In genomic region chr4:131907912-131908311, GRCm38 (mm10) we compare ENCODE assay signal across 19 mouse cellular contexts. TPM values are rescaled to one million over a fixed set of nuclear protein-coding genes. Genes with fewer than 3 reads are reported as not detected.
DNase-seq lines count a peak whose midpoint lies in the region; ATAC-seq and TF ChIP-seq lines count a peak whose summit lies in the region.
"Had no signal": no experiment of that assay in that cellular context is flagged by ENCODE, and none has a peak within 500 bp of the region (broad histone marks: within the 10 kb centered on the region; RNA-seq: fewer than 3 reads in every experiment).

No protein-coding gene starts in this region.

- no peak overlapping the region for H3K9ac ChIP-seq in forebrain, postnatal 0 days
- H3K9ac ChIP-seq in liver, embryonic 12.5 days: no peak overlapping the region
- H3K9ac ChIP-seq: embryonic facial prominence, embryonic 15.5 days; heart, embryonic 15.5 days; hindbrain, embryonic 14.5 days; limb, embryonic 15.5 days had no signal

- WGBS in forebrain, postnatal 0 days: 91% methylated on average over 3 of the region's 3 CpGs
- WGBS in forebrain, embryonic 10.5 days: 91% methylated on average over 3 of the region's 3 CpGs
- WGBS in liver, embryonic 12.5 days (ENCODE audit: insufficient replicate concordance): 82% methylated on average over 3 of the region's 3 CpGs

- ATAC-seq in forebrain, postnatal 0 days: no peak
- ATAC-seq in liver, embryonic 12.5 days: no peak
- ATAC-seq: forebrain, embryonic 14.5 days had no signal

- no peak overlapping the region for H3K27ac ChIP-seq in forebrain, postnatal 0 days (ENCODE audit: low read depth, low read length)
- H3K27ac ChIP-seq in forebrain, embryonic 10.5 days: no peak overlapping the region
- no peak overlapping the region for H3K27ac ChIP-seq in liver, embryonic 12.5 days
- H3K27ac ChIP-seq: embryonic facial prominence, embryonic 15.5 days; heart, embryonic 15.5 days; hindbrain, embryonic 14.5 days; limb, embryonic 15.5 days had no signal

- H3K4me2 ChIP-seq in forebrain, postnatal 0 days (ENCODE audit: low read depth): no peak overlapping the region
- H3K4me2 ChIP-seq in liver, embryonic 12.5 days: no peak overlapping the region
- H3K4me2 ChIP-seq: embryonic facial prominence, embryonic 15.5 days; heart, embryonic 15.5 days; hindbrain, embryonic 14.5 days; limb, embryonic 15.5 days had no signal

- H3K36me3 ChIP-seq in forebrain, postnatal 0 days (ENCODE audit: insufficient read depth): peaks cover 5% of the 10 kb centered on the region; the same call in 1 of the 2 replicates
- peaks cover 36% of the 10 kb centered on the region for H3K36me3 ChIP-seq in forebrain, embryonic 10.5 days (replicated peaks)
- H3K36me3 ChIP-seq in liver, embryonic 12.5 days: peaks cover 30% of the 10 kb centered on the region

- H3K27me3 ChIP-seq in forebrain, postnatal 0 days (ENCODE audit: insufficient read depth, low read length): peaks cover 7% of the 10 kb centered on the region
- H3K27me3 ChIP-seq in forebrain, embryonic 10.5 days (ENCODE audit: poor library complexity, severe bottlenecking): peaks cover 25% of the 10 kb centered on the region
- peaks cover 29% of the 10 kb centered on the region for H3K27me3 ChIP-seq in liver, embryonic 12.5 days (replicated peaks)
- H3K27me3 ChIP-seq: limb, embryonic 15.5 days had no signal

- no peak overlapping the region for H3K4me3 ChIP-seq in forebrain, postnatal 0 days (ENCODE audit: low read depth, low read length)
- H3K4me3 ChIP-seq in forebrain, embryonic 10.5 days: no peak overlapping the region
- H3K4me3 ChIP-seq in liver, embryonic 12.5 days: no peak overlapping the region
- H3K4me3 ChIP-seq: embryonic facial prominence, embryonic 15.5 days; heart, embryonic 15.5 days; limb, embryonic 15.5 days; myocyte had no signal

- peak; percentile 41 for TF ChIP-seq CTCF in forebrain, postnatal 0 days (IDR thresholded peaks at IDR 0.05; ENCODE audit: low read depth)

- no peaks in the 10 kb centered on the region for H3K9me3 ChIP-seq in forebrain, postnatal 0 days (ENCODE audit: low read length)
- no peaks in the 10 kb centered on the region; the same call in 1 of the 2 replicates for H3K9me3 ChIP-seq in forebrain, embryonic 10.5 days
- H3K9me3 ChIP-seq in liver, embryonic 12.5 days (replicated peaks): peaks cover 4% of the 10 kb centered on the region; the same call in 1 of the 2 replicates
- H3K9me3 ChIP-seq: embryonic facial prominence, embryonic 15.5 days; heart, embryonic 15.5 days; limb, embryonic 15.5 days had no signal

- no peaks in the 10 kb centered on the region for H3K4me1 ChIP-seq in forebrain, postnatal 0 days (ENCODE audit: insufficient read depth)
- H3K4me1 ChIP-seq in forebrain, embryonic 10.5 days: peaks cover 25% of the 10 kb centered on the region
- H3K4me1 ChIP-seq in liver, embryonic 12.5 days: peaks cover 16% of the 10 kb centered on the region; the same call in 1 of the 2 replicates

- DNase-seq in forebrain, postnatal 0 days: no peak
- no peak for DNase-seq in forebrain, embryonic 10.5 days (ENCODE audit: extremely low spot score, low spot score)
- DNase-seq in liver (peak; percentile 40), 416B (ENCODE audit: low read depth) (peak; percentile 34), ZHBTc4 (ENCODE audit: low read depth, low spot score) (peak; percentile 65)
- no peak for DNase-seq in Muller cell, postnatal 12 days (ENCODE audit: inconsistent ontology term)
- no peak for DNase-seq in cerebellum, adult 18-20 months
- DNase-seq: cerebellum, adult 11-12 months; kidney, postnatal 14 days; layer of hippocampus, postnatal 36 days; right cerebral cortex, postnatal 4 days had no signal

RNA-seq across cellular contexts. Expression of gene Tmem200b, which starts 13.7 kb away (rescaled TPM):
- 2.5 and 2.7 TPM in 2 replicates for total RNA-seq in forebrain, postnatal 0 days (2014; rRNA removed)
- polyA plus RNA-seq in forebrain, postnatal 0 days (2015; fragmentation: Nextera tagmentation; extraction: Ambion mirVana): 0.26 and 0.33 TPM in 2 replicates
- polyA plus RNA-seq in forebrain, embryonic 10.5 days (2016; fragmentation: Nextera tagmentation; extraction: Ambion mirVana): 0.84 and 1.7 TPM in 2 replicates
- 0.81 and 1.3 TPM in 2 replicates for polyA plus RNA-seq in liver, embryonic 12.5 days (2016; fragmentation: Nextera tagmentation; extraction: Ambion mirVana)
- total RNA-seq: megakaryocyte progenitor cell, adult 5-6 weeks had no signal
- polyA plus RNA-seq: forebrain, embryonic 14.5 days had no signal

RNA-seq across cellular contexts. Expression of gene Srsf4, which starts 34.5 kb away (rescaled TPM):
- 28.2 and 49.4 TPM in 2 replicates for total RNA-seq in forebrain, postnatal 0 days (2014; rRNA removed)
- polyA plus RNA-seq in forebrain, postnatal 0 days (2015; fragmentation: Nextera tagmentation; extraction: Ambion mirVana): 81.3 and 99.7 TPM in 2 replicates
- polyA plus RNA-seq in forebrain, embryonic 10.5 days (2016; fragmentation: Nextera tagmentation; extraction: Ambion mirVana): 152 and 155 TPM in 2 replicates
- polyA plus RNA-seq in liver, embryonic 12.5 days (2016; fragmentation: Nextera tagmentation; extraction: Ambion mirVana): 94.9 and 97.5 TPM in 2 replicates

Comparison
In these comparisons a context has a peak if more than half of its experiments do, and no peak if none do; other contexts are left out.
1. DNase-seq: peak in liver (single experiment), 416B (single experiment) and ZHBTc4 (single experiment); none in forebrain, postnatal 0 days (single experiment), forebrain, embryonic 10.5 days (single experiment), Muller cell, postnatal 12 days (single experiment) and cerebellum, adult 18-20 months (0 of 2).